Mouse (Mus musculus) forebrain, embryonic 11.5 days (tissue): ENCODE measurements around the gene Scarb1. TPM values are rescaled to one million over a fixed set of nuclear protein-coding genes. Genes with fewer than 3 reads are reported as not detected.

Source experiments
- ATAC-seq: fragments of 200-750 bp; cut with Nextera tagmentation; replicated peaks from 2 replicates; pipeline ENCODE4 v1.8.0; 2017; ENCODE audit warnings: moderate TSS enrichment; ENCODE audit not compliant: low FRiP score
- DNase-seq: peaks from one replicate; pipeline ENCODE4 v3.0.0-alpha.2; 2017; ENCODE audit warnings: low spot score
- H3K27ac ChIP-seq: fragments of 300-500 bp; sonication (generic); 2 replicates; pipeline ENCODE4 v1.5.1; 2014; ENCODE audit warnings: low read depth, low read length
- H3K27me3 ChIP-seq: fragments of 300-500 bp; sonication (generic); 2 replicates; pipeline ENCODE4 v1.6.1; 2014; ENCODE audit warnings: mild to moderate bottlenecking, low read length, mixed read lengths; ENCODE audit not compliant: control insufficient read depth, insufficient read depth
- H3K36me3 ChIP-seq: fragments of 300-500 bp; sonication (generic); 2 replicates; pipeline ENCODE4 v1.6.1; 2014; ENCODE audit warnings: mild to moderate bottlenecking, low read length, moderate library complexity, mixed read lengths; ENCODE audit not compliant: control insufficient read depth, insufficient read depth
- H3K4me1 ChIP-seq: fragments of 300-500 bp; sonication (generic); replicated peaks from 2 replicates; pipeline ENCODE4 v1.6.1; 2014; ENCODE audit warnings: low read length, mixed read lengths; ENCODE audit not compliant: control insufficient read depth, insufficient read depth
- H3K4me2 ChIP-seq: fragments of 300-500 bp; sonication (generic); 2 replicates; pipeline ENCODE4 v1.6.1; 2014; ENCODE audit warnings: low read depth, mild to moderate bottlenecking, low read length, moderate library complexity, mixed read lengths; ENCODE audit not compliant: severe bottlenecking
- H3K4me3 ChIP-seq: fragments of 300-500 bp; sonication (generic); 2 replicates; pipeline ENCODE4 v1.5.1; 2014; ENCODE audit warnings: low read depth, low read length
- H3K9ac ChIP-seq: fragments of 300-500 bp; sonication (generic); 2 replicates; pipeline ENCODE4 v1.6.1; 2014; ENCODE audit warnings: low read length
- H3K9me3 ChIP-seq: fragments of 300-500 bp; sonication (generic); 2 replicates; pipeline ENCODE4 v1.6.1; 2016; ENCODE audit warnings: low read length, mixed read lengths; ENCODE audit not compliant: control insufficient read depth
- WGBS: fragments of 180-500 bp; shearing (Covaris S2); extraction: QIAGEN DNeasy Blood & Tissue Kit; methylation state at CpG from one replicate; pipeline ENCODE4 v1.1.7; 2014; 5-methylcytosine and 5-hydroxymethylcytosine counted together
- polyA plus RNA-seq: library from polyadenylated mRNA; unstranded; fragments of >200 nt; fragmentation: Nextera tagmentation; extraction: Ambion mirVana; gene quantifications from 2 replicates; pipeline ENCODE4 v1.2.1, GENCODE M21; 2014

Scarb1 gene
- polyA plus RNA-seq, 1 experiment from 2014 or later = 43.7 TPM

GRCm38 (mm10) chr5:125319057-125319800, 21.7 kb downstream of the Scarb1 start:
- no peaks in the 10 kb centered on the region for H3K36me3 ChIP-seq
- no peak for ATAC-seq
- no peak overlapping the region for H3K9ac ChIP-seq
- no peaks in the 10 kb centered on the region for H3K4me1 ChIP-seq
- no peak for DNase-seq
- H3K27ac ChIP-seq = no peak overlapping the region
- no peaks in the 10 kb centered on the region for H3K27me3 ChIP-seq
- 92% methylated on average over 16 of the region's 16 CpGs for WGBS
- H3K9me3 ChIP-seq = no peaks in the 10 kb centered on the region
- H3K4me3 ChIP-seq = no peak overlapping the region
- H3K4me2 ChIP-seq = no peak overlapping the region

GRCm38 (mm10) chr5:125317953-125318352, 22.9 kb downstream of the Scarb1 start:
- DNase-seq (no peak), ATAC-seq (no peak)
- WGBS = 94% methylated on average over 8 of the region's 8 CpGs

GRCm38 (mm10) chr5:125317296-125317695, 23.6 kb downstream of the Scarb1 start:
- no peak overlapping the region for H3K4me2 ChIP-seq
- no peak for ATAC-seq
- no peak overlapping the region for H3K27ac ChIP-seq
- H3K4me3 ChIP-seq = no peak overlapping the region
- DNase-seq = no peak
- 84% methylated on average over 7 of the region's 7 CpGs for WGBS
- no peaks in the 10 kb centered on the region for H3K4me1 ChIP-seq
- no peak overlapping the region for H3K9ac ChIP-seq
- H3K36me3 ChIP-seq = no peaks in the 10 kb centered on the region
- no peaks in the 10 kb centered on the region for H3K9me3 ChIP-seq
- H3K27me3 ChIP-seq = no peaks in the 10 kb centered on the region

More at GRCm38 (mm10) chr5:125317953-125318352, 22.9 kb downstream of the Scarb1 start:
- H3K9me3 ChIP-seq = no peaks in the 10 kb centered on the region
- H3K27ac ChIP-seq = no peak overlapping the region
- H3K36me3 ChIP-seq = no peaks in the 10 kb centered on the region
- no peak overlapping the region for H3K4me2 ChIP-seq
- H3K4me1 ChIP-seq = no peaks in the 10 kb centered on the region
- H3K4me3 ChIP-seq = no peak overlapping the region
- H3K27me3 ChIP-seq = no peaks in the 10 kb centered on the region
- no peak overlapping the region for H3K9ac ChIP-seq

- no peaks in the 10 kb centered on the region for H3K27me3 ChIP-seq
- 83% methylated on average over 2 of the region's 2 CpGs for WGBS
- no peaks in the 10 kb centered on the region for H3K36me3 ChIP-seq
- no peak overlapping the region for H3K4me2 ChIP-seq
- no peaks in the 10 kb centered on the region for H3K4me1 ChIP-seq
- no peak overlapping the region for H3K27ac ChIP-seq
- no peak for ATAC-seq
- DNase-seq = no peak
- H3K4me3 ChIP-seq = no peak overlapping the region
- H3K9me3 ChIP-seq = no peaks in the 10 kb centered on the region
- H3K9ac ChIP-seq = no peak overlapping the region
These were observed 24.1 kb downstream of the Scarb1 start for GRCm38 (mm10) chr5:125316771-125317170.

DNA sequence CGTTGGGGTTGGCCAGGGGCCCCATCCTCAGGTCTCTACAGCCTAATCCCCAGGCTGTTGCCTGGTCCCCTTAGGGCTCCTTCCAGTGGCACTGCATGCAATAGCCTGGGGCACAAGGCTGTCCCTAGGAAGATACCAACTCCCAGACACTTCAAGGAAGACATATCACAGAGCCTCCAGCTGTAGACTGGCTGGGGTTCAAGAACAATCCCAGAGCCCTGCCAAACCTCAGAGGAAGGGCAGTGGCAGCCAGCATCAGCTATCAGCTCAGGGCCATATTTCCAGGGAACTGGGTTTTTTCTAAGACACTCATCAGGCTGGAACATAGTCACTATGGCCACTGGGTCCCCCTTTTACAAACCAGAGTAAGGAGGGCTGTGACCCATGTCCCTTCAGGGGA, 25.8 kb downstream of the Scarb1 start:
- no peaks in the 10 kb centered on the region for H3K4me1 ChIP-seq
- no peaks in the 10 kb centered on the region for H3K27me3 ChIP-seq
- no peaks in the 10 kb centered on the region for H3K9me3 ChIP-seq
- no peak overlapping the region for H3K27ac ChIP-seq
- no peak overlapping the region for H3K4me3 ChIP-seq
- no peaks in the 10 kb centered on the region for H3K36me3 ChIP-seq
- DNase-seq (no peak), ATAC-seq (no peak)
- H3K9ac ChIP-seq = no peak overlapping the region
- H3K4me2 ChIP-seq = no peak overlapping the region
- WGBS = 96% methylated on average over 1 of the region's 1 CpGs

- H3K4me3 ChIP-seq = no peak overlapping the region
These were observed 26.9 kb downstream of the Scarb1 start for GRCm38 (mm10) chr5:125313991-125314390.

GRCm38 (mm10) chr5:125312970-125313597, 27.8 kb downstream of the Scarb1 start:
- Histone ChIP-seq H3K27me3 (no peaks in the 10 kb centered on the region), H3K9me3 (no peaks in the 10 kb centered on the region), H3K4me2 (no peak overlapping the region), H3K9ac (no peak overlapping the region), H3K27ac (no peak overlapping the region), H3K4me1 (no peaks in the 10 kb centered on the region), H3K4me3 (no peak overlapping the region), H3K36me3 (no peaks in the 10 kb centered on the region)
- WGBS = 91% methylated on average over 13 of the region's 13 CpGs
- no peak for ATAC-seq
- DNase-seq = no peak

More at GRCm38 (mm10) chr5:125313991-125314390, 26.9 kb downstream of the Scarb1 start:
- H3K27me3 ChIP-seq = no peaks in the 10 kb centered on the region
- DNase-seq = no peak
- ATAC-seq = no peak
- no peak overlapping the region for H3K27ac ChIP-seq
- H3K4me1 ChIP-seq = no peaks in the 10 kb centered on the region
- no peak overlapping the region for H3K9ac ChIP-seq
- no peak overlapping the region for H3K4me2 ChIP-seq
- no peaks in the 10 kb centered on the region for H3K36me3 ChIP-seq
- no peaks in the 10 kb centered on the region for H3K9me3 ChIP-seq
- WGBS = 89% methylated on average over 11 of the region's 11 CpGs

GRCm38 (mm10) chr5:125310986-125311385, 29.9 kb downstream of the Scarb1 start:
- WGBS = 78% methylated on average over 2 of the region's 2 CpGs
- no peak overlapping the region for H3K4me3 ChIP-seq
- no peaks in the 10 kb centered on the region for H3K27me3 ChIP-seq
- DNase-seq (no peak), ATAC-seq (no peak)
- no peak overlapping the region for H3K9ac ChIP-seq
- H3K9me3 ChIP-seq = no peaks in the 10 kb centered on the region
- H3K4me2 ChIP-seq = no peak overlapping the region
- no peak overlapping the region for H3K27ac ChIP-seq
- H3K4me1 ChIP-seq = no peaks in the 10 kb centered on the region
- no peaks in the 10 kb centered on the region for H3K36me3 ChIP-seq

GRCm38 (mm10) chr5:125309193-125309592, 31.7 kb downstream of the Scarb1 start:
- no peak overlapping the region for H3K4me3 ChIP-seq
- no peak overlapping the region for H3K4me2 ChIP-seq
- H3K4me1 ChIP-seq = no peaks in the 10 kb centered on the region
- H3K9me3 ChIP-seq = no peaks in the 10 kb centered on the region
- no peaks in the 10 kb centered on the region for H3K36me3 ChIP-seq
- H3K9ac ChIP-seq = no peak overlapping the region
- H3K27ac ChIP-seq = no peak overlapping the region
- no peaks in the 10 kb centered on the region for H3K27me3 ChIP-seq
- no peak for DNase-seq
- ATAC-seq = no peak
- WGBS = 79% methylated on average over 7 of the region's 7 CpGs
